Mouse (Mus musculus): Measurements from ENCODE around the gene Il17rc.

GRCm38 (mm10) chr6:113482477-113483099 is 11.4 kb downstream of the Il17rc start:
- peak; percentile 38; the same call in 1 of the 2 replicates for TF ChIP-seq CTCF (IDR thresholded peaks at IDR 0.05)
- no peak for TF ChIP-seq EP300 (IDR thresholded peaks at IDR 0.05)

Data from lung, postnatal 0 days (tissue).